Mouse (Mus musculus): ENCODE results near the gene Sec11a.

DNA sequence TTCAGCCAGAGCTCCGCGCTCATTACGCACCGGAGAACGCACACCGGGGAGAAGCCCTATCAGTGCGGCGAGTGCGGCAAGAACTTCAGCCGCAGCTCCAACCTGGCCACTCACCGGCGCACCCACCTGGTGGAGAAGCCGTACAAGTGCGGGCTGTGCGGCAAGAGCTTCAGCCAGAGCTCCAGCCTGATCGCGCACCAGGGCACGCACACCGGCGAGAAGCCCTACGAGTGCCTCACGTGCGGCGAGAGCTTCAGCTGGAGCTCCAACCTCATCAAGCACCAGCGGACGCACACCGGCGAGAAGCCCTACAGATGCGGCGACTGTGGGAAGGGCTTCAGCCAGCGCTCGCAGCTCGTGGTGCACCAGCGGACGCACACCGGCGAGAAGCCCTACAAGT is 71.9 kb downstream of the Sec11a start:
- TF ChIP-seq CTCF (IDR thresholded peaks at IDR 0.05; ENCODE audit: borderline replicate concordance, insufficient read depth, low read length) (no peak), POLR2A (IDR thresholded peaks at IDR 0.05; ENCODE audit: low read depth, low read length) (no peak)
